Mouse (Mus musculus): ENCODE data around the gene Atp6v0a1. TPM values are rescaled to one million over a fixed set of nuclear protein-coding genes. Genes with fewer than 3 reads are reported as not detected.

Gene Atp6v0a1
- total and polyA plus RNA-seq, 3 experiments = 14.1 to 63.4 (median 36.1) TPM

DNA sequence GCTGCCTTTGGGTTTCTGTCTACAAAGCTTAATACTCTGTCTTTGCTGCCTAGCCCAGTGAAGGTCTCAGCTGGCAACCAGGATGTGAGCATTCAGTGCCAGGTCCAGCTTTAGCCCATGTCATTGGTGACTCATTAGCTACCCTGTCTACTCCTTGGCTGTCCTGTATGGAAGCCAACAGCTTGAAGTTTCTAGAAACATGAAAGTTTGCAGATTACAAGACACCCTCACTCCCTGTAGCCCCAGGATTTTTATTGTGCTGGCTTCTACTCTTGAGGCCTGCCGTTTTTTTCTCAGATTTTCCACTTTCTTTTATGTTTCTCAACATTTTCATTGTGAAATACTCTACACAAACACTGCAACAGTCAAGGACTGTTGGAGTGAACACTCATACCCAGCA lies 80.7 kb downstream of the Atp6v0a1 start:
- no peak overlapping the region for H3K9ac ChIP-seq (ENCODE audit: insufficient read depth, low read depth)
- H3K36me3 ChIP-seq (replicated peaks in 1 of 2; ENCODE audit: control insufficient read depth in 1 of 2, insufficient read depth in 1 of 2, low read length in 1 of 2) = peaks cover 56 to 76% of the 10 kb centered on the region in 2 experiments
- H3K9me3 ChIP-seq (replicated peaks; ENCODE audit: low read length) = no peaks in the 10 kb centered on the region
- dilution Hi-C loops (cut with MboI; ENCODE audit: extremely low pct_ligation_motif_present, extremely low pct_unique_long_range_greater_than_20kb, low sequenced_read_pairs) = no loop called here
- no peak overlapping the region for H3K4me2 ChIP-seq (ENCODE audit: insufficient read depth, low read depth, poor library complexity, severe bottlenecking)
- H3K4me1 ChIP-seq (ENCODE audit: control insufficient read depth in 1 of 2, insufficient read depth in 2 of 2) = peaks cover 20 to 64% of the 10 kb centered on the region in 2 experiments
- DNase-seq (ENCODE audit: extremely low read depth) = no peak
- H3K27ac ChIP-seq (ENCODE audit: insufficient read depth, low read depth) = no peak overlapping the region
- in situ Hi-C loops (cut with MboI; ENCODE audit: low pct_ligation_motif_present, low pct_unique_long_range_greater_than_20kb, low sequenced_read_pairs) = loop anchor here (10.0 kb wide), 1 partner anchor 215 kb away; the partner anchor contains the start of gene Becn1
- no peak overlapping the region for H3K4me3 ChIP-seq (replicated peaks in 1 of 3; ENCODE audit: low read depth in 2 of 3, low read length in 2 of 3, poor library complexity in 1 of 3)
- H3K79me2 ChIP-seq (replicated peaks; ENCODE audit: control insufficient read depth, extremely low read depth, insufficient read depth, poor library complexity, severe bottlenecking) = peaks cover 31% of the 10 kb centered on the region
- TF ChIP-seq SMC3 (IDR thresholded peaks at IDR 0.05; ENCODE audit: low read depth, low read length) = no peak
- TF ChIP-seq SIN3A (IDR thresholded peaks at IDR 0.05; ENCODE audit: low read length) = no peak
- TF ChIP-seq BHLHE40 (IDR thresholded peaks at IDR 0.05; ENCODE audit: low read depth, low read length) = 0 out of 2 replicates have a peak, but pooled peaks have one; percentile 11
- TF ChIP-seq POLR2A (IDR thresholded peaks at IDR 0.05; ENCODE audit: low read depth, low read length) = 0 out of 2 replicates have a peak, but pooled peaks have one; percentile 27
- no peak for TF ChIP-seq TBP (conservative IDR thresholded peaks at IDR 0.05; ENCODE audit: low read depth, low read length)
- TF ChIP-seq USF2 (conservative IDR thresholded peaks at IDR 0.05; ENCODE audit: low read depth, low read length) = no peak
- no peaks in the 10 kb centered on the region for H3K27me3 ChIP-seq (replicated peaks)

DNA sequence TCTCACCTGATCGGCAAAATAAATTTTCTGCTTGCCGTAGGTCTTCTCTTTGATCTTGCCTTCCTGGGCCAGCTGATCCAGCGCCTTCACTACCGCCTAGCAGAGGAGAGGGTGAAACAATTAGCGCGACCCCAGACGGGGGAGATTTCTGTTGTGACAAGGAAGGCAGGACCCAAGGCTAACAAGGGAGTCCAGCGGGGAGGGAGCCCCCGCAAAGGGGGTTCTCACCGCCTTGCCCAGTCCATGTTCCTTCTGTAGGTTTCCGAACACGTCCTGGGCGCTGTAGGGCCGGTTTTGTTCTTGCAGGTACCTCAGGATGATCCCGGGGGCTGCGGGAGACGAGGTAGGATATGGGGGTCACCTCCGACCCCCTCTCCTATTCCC lies 85.7 kb downstream of the Atp6v0a1 start:
- Histone ChIP-seq H3K79me2 (replicated peaks; ENCODE audit: control insufficient read depth, extremely low read depth, insufficient read depth, poor library complexity, severe bottlenecking) (peaks cover 23% of the 10 kb centered on the region), H3K9ac (ENCODE audit: insufficient read depth, low read depth) (peak overlapping the region; percentile 79), H3K27me3 (replicated peaks) (no peaks in the 10 kb centered on the region), H3K4me3 (replicated peaks in 1 of 3; ENCODE audit: low read depth in 2 of 3, low read length in 2 of 3, poor library complexity in 1 of 3) (peak overlapping the region; percentile 68 to 88 (median 80)), H3K27ac (ENCODE audit: insufficient read depth, low read depth) (peak overlapping the region; percentile 3; the same call in 1 of the 2 replicates), H3K4me1 (ENCODE audit: control insufficient read depth in 1 of 2, insufficient read depth in 2 of 2) (peaks cover 13 to 52% of the 10 kb centered on the region in 2 experiments), H3K9me3 (replicated peaks; ENCODE audit: low read length) (no peaks in the 10 kb centered on the region), H3K36me3 (replicated peaks in 1 of 2; ENCODE audit: control insufficient read depth in 1 of 2, insufficient read depth in 1 of 2, low read length in 1 of 2) (peaks cover 68 to 75% of the 10 kb centered on the region in 2 experiments), H3K4me2 (ENCODE audit: insufficient read depth, low read depth, poor library complexity, severe bottlenecking) (peak overlapping the region; percentile 92)
- DNase-seq (ENCODE audit: extremely low read depth) = no peak
- in situ Hi-C loops (cut with MboI; ENCODE audit: low pct_ligation_motif_present, low pct_unique_long_range_greater_than_20kb, low sequenced_read_pairs) (no loop called here), dilution Hi-C loops (cut with MboI; ENCODE audit: extremely low pct_ligation_motif_present, extremely low pct_unique_long_range_greater_than_20kb, low sequenced_read_pairs) (no loop called here)
- no peak for TF ChIP-seq EP300 (IDR thresholded peaks at IDR 0.05; ENCODE audit: low read length)
- TF ChIP-seq POLR2A (IDR thresholded peaks at IDR 0.05; ENCODE audit: low read depth, low read length) = no peak
- no peak for TF ChIP-seq MXI1 (IDR thresholded peaks at IDR 0.05; ENCODE audit: low read depth, low read length)
- no peak for TF ChIP-seq NELFE (IDR thresholded peaks at IDR 0.05; ENCODE audit: low read depth, low read length)
- TF ChIP-seq SIN3A (IDR thresholded peaks at IDR 0.05; ENCODE audit: low read length) = no peak
- TF ChIP-seq MAZ (IDR thresholded peaks at IDR 0.05; ENCODE audit: low read depth, low read length) = no peak
- TF ChIP-seq POLR2AphosphoS2 (IDR thresholded peaks at IDR 0.05; ENCODE audit: low read depth, low read length) = no peak
- no peak for TF ChIP-seq PAX5 (IDR thresholded peaks at IDR 0.05; ENCODE audit: low read length)
- TF ChIP-seq HCFC1 (IDR thresholded peaks at IDR 0.05; ENCODE audit: low read depth, low read length) = no peak
- TF ChIP-seq NRF1 (IDR thresholded peaks at IDR 0.05; ENCODE audit: low read depth, low read length) = no peak
- TF ChIP-seq JUN (IDR thresholded peaks at IDR 0.05; ENCODE audit: insufficient read depth, low read depth, low read length) = no peak
- TF ChIP-seq SMC3 (IDR thresholded peaks at IDR 0.05; ENCODE audit: low read depth, low read length) = no peak

Measured in CH12.LX (cell line).